Mouse (Mus musculus) kidney, embryonic 15.5 days (tissue): ENCODE measurements around the gene Trpm3. TPM values are rescaled to one million over a fixed set of nuclear protein-coding genes. Genes with fewer than 3 reads are reported as not detected.

ENCODE experiments used
- ATAC-seq: fragments of 200-750 bp; cut with Nextera tagmentation; replicated peaks from 2 replicates; pipeline ENCODE4 v1.8.0; 2017; ENCODE audit warnings: moderate TSS enrichment; ENCODE audit not compliant: low FRiP score
- H3K27ac ChIP-seq: fragments of 300-500 bp; sonication (generic); 2 replicates; pipeline ENCODE4 v1.5.1; 2015; ENCODE audit warnings: mild to moderate bottlenecking, inconsistent platforms
- H3K27me3 ChIP-seq: fragments of 300-500 bp; sonication (generic); 2 replicates; pipeline ENCODE4 v1.6.1; 2015; ENCODE audit warnings: inconsistent platforms
- H3K36me3 ChIP-seq: fragments of 300-500 bp; sonication (generic); 2 replicates; pipeline ENCODE4 v1.6.1; 2015; ENCODE audit warnings: inconsistent platforms
- H3K4me1 ChIP-seq: fragments of 300-500 bp; sonication (generic); 2 replicates; pipeline ENCODE4 v1.6.1; 2015; ENCODE audit warnings: inconsistent platforms
- H3K4me2 ChIP-seq: fragments of 300-500 bp; sonication (generic); 2 replicates; pipeline ENCODE4 v1.6.1; 2015; ENCODE audit warnings: moderate library complexity, mild to moderate bottlenecking, inconsistent platforms
- H3K4me3 ChIP-seq: fragments of 300-500 bp; sonication (generic); replicated peaks from 2 replicates; pipeline ENCODE4 v1.5.1; 2015; ENCODE audit warnings: mild to moderate bottlenecking, inconsistent platforms
- H3K9ac ChIP-seq: fragments of 300-500 bp; sonication (generic); 2 replicates; pipeline ENCODE4 v1.6.1; 2015; ENCODE audit warnings: mild to moderate bottlenecking, inconsistent platforms
- H3K9me3 ChIP-seq: fragments of 300-500 bp; sonication (generic); replicated peaks from 2 replicates; pipeline ENCODE4 v1.6.1; 2016; ENCODE audit warnings: inconsistent platforms
- WGBS: fragments of 180-500 bp; shearing (Covaris S2); methylation state at CpG from one replicate; pipeline ENCODE4 v1.1.7; 2015; ENCODE audit warnings: mixed read lengths; 5-methylcytosine and 5-hydroxymethylcytosine counted together
- polyA plus RNA-seq: library from polyadenylated mRNA; unstranded; fragments of >200 nt; fragmentation: Nextera tagmentation; extraction: Ambion mirVana; gene quantifications from 2 replicates; pipeline ENCODE4 v1.2.1, GENCODE M21; 2015

The Trpm3 gene
- polyA plus RNA-seq, 1 experiment from 2014 or later = 3.5 TPM

- Histone ChIP-seq H3K4me3 (no peak overlapping the region), H3K4me1 (no peaks in the 10 kb centered on the region), H3K4me2 (no peak overlapping the region), H3K27me3 (no peaks in the 10 kb centered on the region), H3K27ac (no peak overlapping the region), H3K36me3 (no peaks in the 10 kb centered on the region), H3K9ac (no peak overlapping the region), H3K9me3 (no peaks in the 10 kb centered on the region)
- ATAC-seq = no peak
- WGBS = 90% methylated on average over 5 of the region's 5 CpGs
Measured at GRCm38 (mm10) chr19:22885051-22885450, 746.2 kb downstream of the Trpm3 start.

GRCm38 (mm10) chr19:22901892-22902291 is 763.0 kb downstream of the Trpm3 start:
- Histone ChIP-seq H3K27me3 (no peaks in the 10 kb centered on the region), H3K4me1 (no peaks in the 10 kb centered on the region), H3K27ac (no peak overlapping the region), H3K9ac (no peak overlapping the region), H3K9me3 (no peaks in the 10 kb centered on the region), H3K36me3 (no peaks in the 10 kb centered on the region), H3K4me2 (no peak overlapping the region), H3K4me3 (no peak overlapping the region)
- WGBS = 85% methylated on average over 7 of the region's 7 CpGs
- no peak for ATAC-seq

- Histone ChIP-seq H3K9ac (no peak overlapping the region), H3K4me1 (no peaks in the 10 kb centered on the region), H3K27me3 (no peaks in the 10 kb centered on the region), H3K27ac (no peak overlapping the region), H3K9me3 (no peaks in the 10 kb centered on the region), H3K4me3 (no peak overlapping the region), H3K4me2 (no peak overlapping the region), H3K36me3 (no peaks in the 10 kb centered on the region)
- 92% methylated on average over 6 of the region's 6 CpGs for WGBS
- no peak for ATAC-seq
Measured at GRCm38 (mm10) chr19:22902386-22902785, 763.5 kb downstream of the Trpm3 start.

- no peak overlapping the region for H3K9ac ChIP-seq
- ATAC-seq = no peak
- WGBS = 82% methylated on average over 11 of the region's 11 CpGs
Measured at GRCm38 (mm10) chr19:22905066-22905482, 766.2 kb downstream of the Trpm3 start.

GRCm38 (mm10) chr19:22910686-22911085 is 771.8 kb downstream of the Trpm3 start:
- no peaks in the 10 kb centered on the region for H3K27me3 ChIP-seq
- 56% methylated on average over 6 of the region's 6 CpGs for WGBS
- no peak overlapping the region for H3K4me3 ChIP-seq
- H3K9ac ChIP-seq = no peak overlapping the region
- no peak overlapping the region for H3K27ac ChIP-seq
- H3K4me2 ChIP-seq = no peak overlapping the region
- no peak for ATAC-seq
- H3K36me3 ChIP-seq = 0 out of 2 replicates have a peak, but pooled peaks cover 6% of the 10 kb centered on the region
- H3K4me1 ChIP-seq = no peaks in the 10 kb centered on the region
- no peaks in the 10 kb centered on the region for H3K9me3 ChIP-seq

More at GRCm38 (mm10) chr19:22905066-22905482, 766.2 kb downstream of the Trpm3 start:
- Histone ChIP-seq H3K9me3 (no peaks in the 10 kb centered on the region), H3K4me2 (no peak overlapping the region), H3K4me3 (no peak overlapping the region), H3K36me3 (no peaks in the 10 kb centered on the region), H3K27me3 (no peaks in the 10 kb centered on the region), H3K27ac (no peak overlapping the region), H3K4me1 (no peaks in the 10 kb centered on the region)

- Histone ChIP-seq H3K9me3 (no peaks in the 10 kb centered on the region), H3K4me3 (no peak overlapping the region), H3K27me3 (no peaks in the 10 kb centered on the region), H3K27ac (no peak overlapping the region), H3K9ac (no peak overlapping the region), H3K36me3 (0 out of 2 replicates have a peak, but pooled peaks cover 6% of the 10 kb centered on the region), H3K4me2 (no peak overlapping the region), H3K4me1 (peaks cover 13% of the 10 kb centered on the region)
- WGBS = 80% methylated on average over 4 of the region's 4 CpGs
- ATAC-seq = no peak
Measured at GRCm38 (mm10) chr19:22912971-22913370, 774.1 kb downstream of the Trpm3 start.

GRCm38 (mm10) chr19:22915868-22916642 is 777.2 kb downstream of the Trpm3 start:
- Histone ChIP-seq H3K4me2 (peak overlapping the region; percentile 67), H3K27ac (peak overlapping the region; percentile 79), H3K36me3 (0 out of 2 replicates have a peak, but pooled peaks cover under 1% of the 10 kb centered on the region), H3K4me1 (peaks cover 13% of the 10 kb centered on the region), H3K4me3 (peak overlapping the region; percentile 33), H3K27me3 (no peaks in the 10 kb centered on the region), H3K9me3 (no peaks in the 10 kb centered on the region), H3K9ac (no peak overlapping the region)
- peak; percentile 74 for ATAC-seq
- WGBS = 18% methylated on average over 16 of the region's 16 CpGs

GRCm38 (mm10) chr19:22916643-22917344 is 777.9 kb downstream of the Trpm3 start:
- Histone ChIP-seq H3K27ac (peak overlapping the region; percentile 79), H3K9ac (no peak overlapping the region), H3K9me3 (no peaks in the 10 kb centered on the region), H3K4me2 (peak overlapping the region; percentile 67), H3K36me3 (no peaks in the 10 kb centered on the region), H3K4me3 (no peak overlapping the region), H3K27me3 (no peaks in the 10 kb centered on the region), H3K4me1 (peaks cover 13% of the 10 kb centered on the region)
- peak; percentile 95 for ATAC-seq
- WGBS = 35% methylated on average over 18 of the region's 18 CpGs

- Histone ChIP-seq H3K4me2 (no peak overlapping the region), H3K9me3 (no peaks in the 10 kb centered on the region), H3K4me3 (no peak overlapping the region), H3K9ac (no peak overlapping the region), H3K27ac (peak overlapping the region; percentile 79), H3K4me1 (peaks cover 13% of the 10 kb centered on the region), H3K36me3 (no peaks in the 10 kb centered on the region), H3K27me3 (no peaks in the 10 kb centered on the region)
- ATAC-seq = no peak
- WGBS = 77% methylated on average over 3 of the region's 3 CpGs
Measured at GRCm38 (mm10) chr19:22917345-22917735, 778.5 kb downstream of the Trpm3 start.

GRCm38 (mm10) chr19:22920949-22921348 is 782.1 kb downstream of the Trpm3 start:
- Histone ChIP-seq H3K9me3 (no peaks in the 10 kb centered on the region), H3K27me3 (no peaks in the 10 kb centered on the region), H3K4me2 (no peak overlapping the region), H3K4me3 (no peak overlapping the region), H3K27ac (no peak overlapping the region), H3K36me3 (no peaks in the 10 kb centered on the region), H3K4me1 (peaks cover 11% of the 10 kb centered on the region), H3K9ac (no peak overlapping the region)
- ATAC-seq = no peak
- WGBS = 73% methylated on average over 5 of the region's 5 CpGs

- ATAC-seq = no peak
Measured at GRCm38 (mm10) chr19:22922871-22923670, 784.2 kb downstream of the Trpm3 start.

GRCm38 (mm10) chr19:22925284-22925683 is 786.4 kb downstream of the Trpm3 start:
- Histone ChIP-seq H3K4me3 (no peak overlapping the region), H3K27ac (no peak overlapping the region), H3K9me3 (no peaks in the 10 kb centered on the region), H3K36me3 (no peaks in the 10 kb centered on the region), H3K4me1 (no peaks in the 10 kb centered on the region), H3K27me3 (no peaks in the 10 kb centered on the region), H3K4me2 (no peak overlapping the region), H3K9ac (no peak overlapping the region)
- WGBS = 82% methylated on average over 3 of the region's 3 CpGs
- ATAC-seq = no peak

More at GRCm38 (mm10) chr19:22922871-22923670, 784.2 kb downstream of the Trpm3 start:
- H3K36me3 ChIP-seq = no peaks in the 10 kb centered on the region
- no peaks in the 10 kb centered on the region for H3K9me3 ChIP-seq
- H3K9ac ChIP-seq = no peak overlapping the region
- no peaks in the 10 kb centered on the region for H3K4me1 ChIP-seq
- 79% methylated on average over 18 of the region's 18 CpGs for WGBS
- no peak overlapping the region for H3K4me3 ChIP-seq
- no peak overlapping the region for H3K27ac ChIP-seq
- no peak overlapping the region for H3K4me2 ChIP-seq
- H3K27me3 ChIP-seq = no peaks in the 10 kb centered on the region
